Mouse (Mus musculus): Measurements from ENCODE around the gene AC129217.1. TPM values are rescaled to one million over a fixed set of nuclear protein-coding genes. Genes with fewer than 3 reads are reported as not detected.

AC129217.1 gene
- polyA plus RNA-seq, 1 experiment from 2014 or later, result not detected

DNA sequence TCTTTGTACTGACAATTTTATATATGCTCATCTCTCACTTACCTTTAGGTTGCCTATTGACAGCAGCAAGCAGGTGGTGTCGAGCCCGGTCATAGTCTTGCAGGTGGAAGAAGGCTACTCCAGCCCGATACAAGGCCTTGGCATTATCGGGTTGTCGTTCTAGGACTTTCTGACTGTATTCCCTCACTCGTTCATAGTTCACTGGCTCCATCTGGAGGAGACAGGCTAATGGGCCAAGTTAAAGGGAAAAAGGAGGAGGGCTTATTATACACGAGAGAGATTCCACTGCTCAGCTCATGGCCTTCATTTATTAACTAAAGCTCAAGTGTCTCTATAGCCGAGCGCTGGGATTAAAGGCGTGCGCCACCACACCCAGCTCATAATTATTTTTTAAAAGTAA, 13.8 kb upstream of the AC129217.1 start:
- H3K36me3 ChIP-seq, result peaks cover 48% of the 10 kb centered on the region
- H3K4me3 ChIP-seq, result no peak overlapping the region
- ATAC-seq (ENCODE audit: insufficient number of reproducible peaks, low FRiP score, low TSS enrichment, low read depth), result no peak
- H3K27ac ChIP-seq, result no peak overlapping the region
- no peak overlapping the region for H3K4me2 ChIP-seq
- H3K4me1 ChIP-seq, result peaks cover 21% of the 10 kb centered on the region
- 71% methylated on average over 11 of the region's 11 CpGs for WGBS
- H3K9ac ChIP-seq, result no peak overlapping the region
- no peaks in the 10 kb centered on the region for H3K27me3 ChIP-seq
- no peaks in the 10 kb centered on the region for H3K9me3 ChIP-seq

DNA sequence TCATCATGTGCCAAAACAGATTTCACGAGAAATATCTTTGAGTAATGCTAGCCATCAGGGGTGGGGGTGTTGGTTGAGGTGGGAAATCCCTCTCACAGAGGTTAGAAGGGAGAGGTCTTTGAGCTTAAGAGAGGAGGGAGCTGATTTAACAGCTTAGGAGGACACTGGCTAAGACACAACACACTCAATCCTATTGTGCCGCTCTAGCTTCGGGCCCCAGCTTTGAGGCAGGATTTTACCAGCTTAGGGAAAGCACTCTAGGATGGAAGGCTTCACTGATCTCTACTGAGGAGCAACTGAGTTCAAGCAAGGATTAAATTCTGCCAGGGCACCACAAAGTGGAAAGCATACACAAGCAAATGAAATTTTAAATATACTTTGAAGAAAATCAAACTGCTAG, 12.6 kb upstream of the AC129217.1 start:
- ATAC-seq (ENCODE audit: insufficient number of reproducible peaks, low FRiP score, low TSS enrichment, low read depth), result no peak
- H3K9me3 ChIP-seq, result no peaks in the 10 kb centered on the region
- H3K4me1 ChIP-seq, result peaks cover 24% of the 10 kb centered on the region
- peaks cover 38% of the 10 kb centered on the region for H3K36me3 ChIP-seq
- H3K27me3 ChIP-seq, result no peaks in the 10 kb centered on the region
- 0 out of 2 replicates have a peak overlapping the region, but pooled peaks have one; percentile 12 for H3K4me2 ChIP-seq
- H3K4me3 ChIP-seq, result no peak overlapping the region
- no peak overlapping the region for H3K9ac ChIP-seq
- 80% methylated on average over 3 of the region's 3 CpGs for WGBS
- H3K27ac ChIP-seq, result 0 out of 2 replicates have a peak overlapping the region, but pooled peaks have one; percentile 22

DNA sequence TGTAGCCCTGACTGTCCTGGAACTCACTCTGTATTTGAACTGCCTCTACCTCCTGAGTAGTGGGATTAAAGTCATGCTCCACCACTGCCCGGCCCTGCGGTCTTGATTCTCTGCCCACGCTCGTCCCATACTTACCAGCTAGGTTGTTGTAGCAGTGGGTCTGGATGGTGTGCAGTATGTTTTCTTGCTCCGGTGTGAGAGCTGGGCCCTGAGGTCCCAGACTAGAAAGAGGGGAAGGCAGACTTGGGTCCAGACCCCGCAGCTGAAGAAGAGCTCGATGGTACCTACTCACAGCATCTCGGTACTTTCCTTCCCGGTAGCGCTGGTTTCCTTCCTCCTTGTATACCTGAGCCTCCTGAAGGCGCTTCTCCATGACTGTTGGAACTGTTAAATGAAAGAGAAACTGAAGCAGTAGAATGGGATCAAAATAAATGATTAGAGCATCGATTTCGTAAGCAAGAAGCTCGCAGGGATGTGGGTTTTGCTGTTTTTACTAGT, 11.2 kb upstream of the AC129217.1 start:
- H3K27ac ChIP-seq, result peak overlapping the region; percentile 100
- H3K9ac ChIP-seq, result peak overlapping the region; percentile 67
- H3K36me3 ChIP-seq, result peaks cover 32% of the 10 kb centered on the region
- 18% methylated on average over 14 of the region's 14 CpGs for WGBS
- ATAC-seq (ENCODE audit: insufficient number of reproducible peaks, low FRiP score, low TSS enrichment, low read depth), result no peak
- H3K4me2 ChIP-seq, result peak overlapping the region; percentile 89
- peaks cover 36% of the 10 kb centered on the region for H3K4me1 ChIP-seq
- H3K4me3 ChIP-seq, result peak overlapping the region; percentile 82
- no peaks in the 10 kb centered on the region for H3K9me3 ChIP-seq
- H3K27me3 ChIP-seq, result no peaks in the 10 kb centered on the region

DNA sequence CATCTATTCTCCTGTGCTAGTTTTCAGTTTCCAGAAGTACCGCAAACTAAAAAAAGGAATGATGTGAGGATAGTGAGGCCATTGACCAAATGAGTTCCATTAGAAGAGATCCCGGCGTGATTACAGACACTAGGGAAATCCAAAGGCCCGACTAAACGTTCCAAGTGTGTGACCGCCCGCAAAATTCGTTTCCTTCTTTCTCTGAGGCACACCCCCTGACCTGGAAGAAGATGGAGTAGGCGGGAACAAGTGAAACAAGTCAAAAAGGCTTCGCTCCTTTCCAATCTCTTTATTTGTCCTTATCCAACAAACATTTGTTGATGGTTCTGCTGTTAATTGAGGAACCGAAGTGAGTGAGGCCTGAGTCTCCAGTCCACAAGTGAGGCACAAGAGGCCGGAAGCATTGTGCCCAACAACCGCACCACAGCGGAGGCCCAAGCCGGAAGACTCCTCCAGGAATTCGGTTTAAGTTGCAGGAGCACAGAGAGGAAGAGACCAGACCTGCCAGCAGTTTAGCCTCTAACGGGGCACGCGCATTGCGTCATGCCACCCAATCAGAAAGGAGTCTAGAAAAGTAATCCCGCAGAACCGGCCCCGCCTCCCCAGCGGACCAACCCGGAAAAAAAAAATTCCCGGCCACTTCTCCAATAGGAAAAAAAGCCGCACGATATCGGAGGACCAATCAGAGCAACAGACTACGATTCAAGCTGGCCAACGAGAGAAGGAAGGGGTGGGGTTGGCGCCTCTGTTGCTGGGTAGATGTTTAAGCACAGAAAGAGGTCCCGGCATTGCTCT, 10.6 kb upstream of the AC129217.1 start, which contains the start of gene Ttc9c:
Gene Ttc9c (minus strand): TSS at position 533 of the 795 bp plus-strand sequence.
- peak within 1 kb of the TSS; percentile 100 for H3K27ac ChIP-seq
- under 1% methylated on average over 33 of the region's 33 CpGs for WGBS
- peaks cover 37% of the 10 kb centered on the region for H3K4me1 ChIP-seq
- H3K9me3 ChIP-seq, result no peaks in the 10 kb centered on the region
- peak within 1 kb of the TSS; percentile 82 for H3K4me3 ChIP-seq
- H3K27me3 ChIP-seq, result no peaks in the 10 kb centered on the region
- ATAC-seq (ENCODE audit: insufficient number of reproducible peaks, low FRiP score, low TSS enrichment, low read depth), result peak; percentile 95
- peak within 1 kb of the TSS; percentile 96 for H3K9ac ChIP-seq
- peaks cover 33% of the 10 kb centered on the region for H3K36me3 ChIP-seq
- H3K4me2 ChIP-seq, result peak within 1 kb of the TSS; percentile 89

DNA sequence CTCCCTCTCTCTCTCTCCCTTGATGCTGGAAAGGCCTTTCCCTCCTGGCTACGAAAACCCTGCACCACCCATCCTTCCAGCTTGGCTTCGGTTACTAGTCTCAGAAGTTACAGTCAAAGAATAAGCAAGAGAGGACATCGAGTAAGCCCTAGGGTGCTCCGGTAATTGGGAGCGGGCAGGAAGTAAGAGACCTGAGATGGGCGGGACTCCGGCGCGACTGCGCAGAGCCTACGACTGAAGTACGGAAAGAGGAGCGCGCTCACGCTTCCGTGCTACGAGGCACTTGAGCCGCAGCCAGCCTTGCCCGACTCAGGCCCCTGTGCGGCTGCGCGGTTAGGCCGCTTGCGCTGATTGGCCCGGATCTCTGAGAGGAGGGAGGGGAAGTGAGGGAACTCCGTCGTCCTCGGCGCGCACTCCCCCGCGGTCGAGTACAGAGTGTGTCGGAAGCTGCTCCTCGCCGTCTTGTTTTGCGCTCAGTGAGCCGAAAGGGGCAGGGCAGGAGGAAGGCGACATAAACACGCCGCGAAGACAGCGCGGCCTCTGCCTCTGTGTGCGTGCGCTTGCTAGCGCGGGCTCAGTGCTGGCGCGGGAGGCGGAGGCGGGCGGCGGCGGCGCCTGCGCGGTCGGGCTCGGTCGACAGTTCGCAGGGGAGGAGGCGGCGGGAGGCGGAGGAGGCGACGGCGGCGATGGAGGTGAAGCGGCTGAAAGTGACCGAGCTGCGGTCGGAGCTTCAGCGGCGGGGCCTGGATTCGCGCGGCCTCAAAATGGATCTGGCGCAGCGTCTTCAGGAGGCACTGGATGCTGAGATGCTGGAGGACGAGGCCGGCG, 9.8 kb upstream of the AC129217.1 start, which contains the start of gene Hnrnpul2:
Gene Hnrnpul2 (plus strand): TSS at position 415 of the 828 bp plus-strand sequence.
- H3K4me1 ChIP-seq, result peaks cover 37% of the 10 kb centered on the region
- peaks cover 35% of the 10 kb centered on the region for H3K36me3 ChIP-seq
- peak; percentile 95 for ATAC-seq (ENCODE audit: insufficient number of reproducible peaks, low FRiP score, low TSS enrichment, low read depth)
- peak within 1 kb of the TSS; percentile 100 for H3K27ac ChIP-seq
- H3K9ac ChIP-seq, result peak within 1 kb of the TSS; percentile 96
- H3K4me2 ChIP-seq, result peak within 1 kb of the TSS; percentile 89
- WGBS, result under 1% methylated on average over 81 of the region's 83 CpGs
- H3K27me3 ChIP-seq, result no peaks in the 10 kb centered on the region
- H3K4me3 ChIP-seq, result peak within 1 kb of the TSS; percentile 82
- H3K9me3 ChIP-seq, result no peaks in the 10 kb centered on the region

DNA sequence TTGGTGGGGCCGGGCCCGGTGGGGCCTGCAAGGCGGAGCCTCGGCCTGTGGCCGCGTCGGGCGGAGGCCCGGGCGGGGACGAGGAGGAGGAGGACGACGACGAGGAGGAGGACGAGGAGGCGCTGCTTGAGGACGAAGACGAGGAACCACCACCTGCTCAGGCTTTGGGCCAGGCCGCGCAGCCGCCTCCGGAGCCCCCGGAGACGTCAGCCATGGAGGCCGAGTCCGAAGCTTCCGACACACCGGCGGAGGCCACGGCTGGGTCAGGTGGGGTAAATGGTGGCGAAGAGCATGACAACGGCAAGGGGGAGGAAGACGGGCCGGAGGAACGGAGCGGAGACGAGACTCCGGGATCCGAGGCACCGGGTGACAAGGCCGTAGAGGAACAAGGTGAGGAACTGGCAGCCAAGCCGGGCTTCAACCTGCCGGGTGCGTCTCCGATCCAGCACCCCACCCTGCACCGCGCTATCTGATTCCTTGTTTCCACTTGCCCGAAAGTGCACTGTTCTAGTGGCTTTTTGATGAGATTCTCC, 9.1 kb upstream of the AC129217.1 start:
- 0% methylated on average over 46 of the region's 48 CpGs for WGBS
- Histone ChIP-seq H3K4me3 (peak overlapping the region; percentile 82), H3K36me3 (peaks cover 35% of the 10 kb centered on the region), H3K27me3 (no peaks in the 10 kb centered on the region), H3K4me2 (peak overlapping the region; percentile 66), H3K27ac (peak overlapping the region; percentile 100), H3K9me3 (no peaks in the 10 kb centered on the region), H3K9ac (peak overlapping the region; percentile 96), H3K4me1 (peaks cover 37% of the 10 kb centered on the region)
- ATAC-seq (ENCODE audit: insufficient number of reproducible peaks, low FRiP score, low TSS enrichment, low read depth), result no peak

DNA sequence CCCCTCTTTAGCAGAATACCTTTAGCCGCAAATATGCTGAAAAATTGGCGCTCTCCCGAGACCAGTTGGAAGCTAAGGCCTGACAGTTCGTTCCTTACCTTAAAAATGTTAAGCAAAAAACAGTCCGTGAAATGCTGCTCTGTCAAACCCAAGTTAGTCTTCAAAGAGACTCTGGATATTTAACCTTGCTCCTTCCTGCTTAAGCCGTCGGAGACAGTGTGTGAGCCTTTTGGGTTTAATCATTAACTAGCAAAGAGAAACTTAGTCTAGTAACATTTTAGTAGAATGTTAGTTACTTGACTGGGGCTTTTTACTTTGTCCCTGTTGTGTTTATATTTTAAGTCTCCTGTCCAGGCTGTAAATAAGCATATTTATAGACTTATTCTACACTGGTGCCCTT, 8.4 kb upstream of the AC129217.1 start:
- H3K9ac ChIP-seq, result peak overlapping the region; percentile 96
- peak overlapping the region; percentile 82 for H3K4me3 ChIP-seq
- H3K9me3 ChIP-seq, result no peaks in the 10 kb centered on the region
- H3K36me3 ChIP-seq, result peaks cover 36% of the 10 kb centered on the region
- no peak for ATAC-seq (ENCODE audit: insufficient number of reproducible peaks, low FRiP score, low TSS enrichment, low read depth)
- peaks cover 34% of the 10 kb centered on the region for H3K4me1 ChIP-seq
- peak overlapping the region; percentile 100; the same call in 1 of the 2 replicates for H3K27ac ChIP-seq
- peak overlapping the region; percentile 66 for H3K4me2 ChIP-seq
- H3K27me3 ChIP-seq, result no peaks in the 10 kb centered on the region
- under 1% methylated on average over 7 of the region's 7 CpGs for WGBS

DNA sequence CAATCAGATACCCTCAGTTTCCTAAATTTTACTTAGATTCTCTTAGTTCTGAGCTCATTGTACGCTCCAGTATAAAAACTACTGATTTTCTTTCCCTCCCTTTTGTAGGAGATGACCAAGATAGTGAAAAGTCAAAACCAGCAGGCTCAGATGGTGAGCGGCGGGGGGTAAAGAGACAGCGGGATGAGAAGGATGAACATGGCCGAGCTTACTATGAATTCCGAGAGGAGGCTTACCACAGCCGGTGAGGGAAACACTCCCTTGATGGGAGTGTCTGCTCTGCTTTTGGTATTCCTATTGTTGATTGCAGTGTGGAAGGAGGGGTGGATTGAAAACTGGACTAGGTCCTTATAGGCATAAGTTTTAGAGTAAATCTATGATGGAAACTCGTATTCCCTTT, 6.9 kb upstream of the AC129217.1 start:
- 81% methylated on average over 8 of the region's 8 CpGs for WGBS
- Histone ChIP-seq H3K27ac (no peak overlapping the region), H3K9me3 (no peaks in the 10 kb centered on the region), H3K9ac (no peak overlapping the region), H3K27me3 (no peaks in the 10 kb centered on the region), H3K4me1 (peaks cover 23% of the 10 kb centered on the region), H3K36me3 (peaks cover 49% of the 10 kb centered on the region), H3K4me2 (peak overlapping the region; percentile 66), H3K4me3 (peak overlapping the region; percentile 82)
- ATAC-seq (ENCODE audit: insufficient number of reproducible peaks, low FRiP score, low TSS enrichment, low read depth), result no peak

DNA sequence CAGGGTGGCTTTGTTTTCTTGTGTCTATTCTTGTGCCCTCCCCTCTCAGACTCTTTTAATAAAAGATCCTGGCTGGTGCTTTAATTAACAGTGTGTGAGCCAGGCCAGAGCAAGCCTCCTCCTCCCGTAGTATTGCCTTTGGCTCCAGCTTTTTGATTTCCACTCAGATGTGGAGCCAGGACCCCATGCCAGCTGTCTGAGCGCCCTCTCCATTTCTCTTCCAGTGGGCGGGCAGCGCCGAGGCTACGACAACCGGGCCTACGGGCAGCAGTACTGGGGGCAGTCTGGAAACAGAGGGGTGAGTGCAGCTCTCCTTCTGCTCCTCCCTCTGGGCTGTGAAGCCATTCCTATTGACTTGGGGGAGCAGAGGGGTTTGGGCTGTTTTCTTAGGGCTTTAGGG, 1.1 kb downstream of the AC129217.1 start:
- Histone ChIP-seq H3K9me3 (no peaks in the 10 kb centered on the region), H3K36me3 (peaks cover 97% of the 10 kb centered on the region), H3K27me3 (no peaks in the 10 kb centered on the region), H3K9ac (no peak overlapping the region), H3K4me2 (no peak overlapping the region), H3K4me1 (no peaks in the 10 kb centered on the region), H3K27ac (no peak overlapping the region), H3K4me3 (no peak overlapping the region)
- ATAC-seq (ENCODE audit: insufficient number of reproducible peaks, low FRiP score, low TSS enrichment, low read depth), result no peak
- 84% methylated on average over 8 of the region's 8 CpGs for WGBS

DNA sequence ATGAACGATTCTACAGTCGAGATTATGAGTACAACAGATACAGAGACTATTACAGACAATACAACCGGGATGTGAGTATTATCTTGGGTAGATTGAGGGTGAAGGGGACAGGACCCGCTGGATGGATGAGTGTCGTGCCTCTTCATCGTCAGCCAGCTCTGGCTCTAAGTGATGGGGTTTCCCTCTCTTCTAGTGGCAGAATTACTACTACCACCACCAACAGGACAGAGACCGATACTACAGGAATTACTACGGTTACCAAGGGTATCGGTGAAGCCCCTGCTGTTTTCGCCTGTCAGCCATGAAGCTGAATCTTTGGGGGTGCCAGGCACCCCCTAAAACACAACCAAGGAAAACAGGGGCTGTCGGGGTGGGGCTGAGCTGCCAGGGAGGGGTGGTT, 1.7 kb downstream of the AC129217.1 start:
- WGBS, result 83% methylated on average over 11 of the region's 11 CpGs

DNA sequence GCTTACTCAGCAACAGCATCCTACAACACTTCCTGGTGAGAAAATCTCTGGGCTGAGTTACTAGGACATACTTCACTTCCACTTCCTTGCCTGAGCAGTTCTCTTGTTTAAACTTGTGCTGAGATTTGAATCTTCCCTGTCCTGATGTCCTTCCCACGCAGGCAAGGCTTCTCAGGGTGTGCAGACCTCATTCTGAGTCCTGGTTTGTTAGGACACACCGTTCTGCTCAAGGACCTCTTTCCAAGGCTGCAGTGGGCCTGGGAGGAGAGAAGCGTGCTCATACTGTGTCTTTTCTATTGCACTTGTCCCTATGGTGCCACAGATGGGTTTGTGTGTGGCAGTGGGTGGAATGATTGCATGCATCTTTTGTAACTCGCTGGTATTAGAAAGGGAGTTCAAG, 3.4 kb downstream of the AC129217.1 start:
- no peak overlapping the region for H3K4me2 ChIP-seq
- H3K27me3 ChIP-seq, result no peaks in the 10 kb centered on the region
- WGBS, result 89% methylated on average over 4 of the region's 4 CpGs

More for the DNA sequence above, 1.7 kb downstream of the AC129217.1 start:
- no peak overlapping the region for H3K27ac ChIP-seq
- H3K27me3 ChIP-seq, result no peaks in the 10 kb centered on the region
- H3K9me3 ChIP-seq, result no peaks in the 10 kb centered on the region
- H3K36me3 ChIP-seq, result peaks cover 91% of the 10 kb centered on the region
- H3K9ac ChIP-seq, result no peak overlapping the region
- no peak overlapping the region for H3K4me3 ChIP-seq
- no peak overlapping the region for H3K4me2 ChIP-seq
- no peaks in the 10 kb centered on the region for H3K4me1 ChIP-seq
- no peak for ATAC-seq (ENCODE audit: insufficient number of reproducible peaks, low FRiP score, low TSS enrichment, low read depth)

More for the DNA sequence above, 3.4 kb downstream of the AC129217.1 start:
- Histone ChIP-seq H3K4me3 (no peak overlapping the region), H3K4me1 (no peaks in the 10 kb centered on the region), H3K27ac (no peak overlapping the region), H3K9me3 (no peaks in the 10 kb centered on the region), H3K9ac (no peak overlapping the region), H3K36me3 (peaks cover 73% of the 10 kb centered on the region)
- ATAC-seq (ENCODE audit: insufficient number of reproducible peaks, low FRiP score, low TSS enrichment, low read depth), result no peak

All from limb, embryonic 15.5 days (tissue).